Mouse (Mus musculus) CD8-positive naive resting alpha-beta T cell, adult 2 months (primary cell): ENCODE results near the gene Gm42906.

Experiments
- DNase-seq, 2 experiments: peaks; one replicate each; pipeline ENCODE4 v3.0.0; 2022; ENCODE audit warnings: low read depth in 2 of 2, low spot score in 2 of 2

Gm42906 gene

DNA sequence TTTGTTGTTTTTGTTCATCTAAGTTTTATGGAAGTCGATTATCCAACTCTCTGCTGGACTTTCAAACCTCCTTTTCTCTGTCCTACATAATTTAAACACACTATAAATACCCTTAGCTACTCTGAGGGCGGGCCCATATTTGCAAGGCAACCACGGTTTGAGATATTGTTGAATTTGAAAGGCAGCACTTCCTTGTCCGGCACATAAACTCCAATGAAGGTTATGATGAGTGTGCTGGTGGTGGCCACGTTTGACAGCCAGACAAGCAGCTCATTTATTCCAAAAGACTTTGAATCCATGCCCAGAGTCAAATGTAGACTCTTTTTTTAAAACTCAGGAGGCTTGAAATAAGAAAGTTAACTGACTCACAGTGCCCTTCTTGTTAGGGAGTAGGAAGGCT is 33.3 kb downstream of the Gm42906 start:
- DNase-seq = no peak

GRCm38 (mm10) chr5:151393821-151394662 is 33.9 kb downstream of the Gm42906 start:
- DNase-seq = no peak

- DNase-seq = no peak
Observed at GRCm38 (mm10) chr5:151389827-151390226, 38.1 kb downstream of the Gm42906 start.

DNA sequence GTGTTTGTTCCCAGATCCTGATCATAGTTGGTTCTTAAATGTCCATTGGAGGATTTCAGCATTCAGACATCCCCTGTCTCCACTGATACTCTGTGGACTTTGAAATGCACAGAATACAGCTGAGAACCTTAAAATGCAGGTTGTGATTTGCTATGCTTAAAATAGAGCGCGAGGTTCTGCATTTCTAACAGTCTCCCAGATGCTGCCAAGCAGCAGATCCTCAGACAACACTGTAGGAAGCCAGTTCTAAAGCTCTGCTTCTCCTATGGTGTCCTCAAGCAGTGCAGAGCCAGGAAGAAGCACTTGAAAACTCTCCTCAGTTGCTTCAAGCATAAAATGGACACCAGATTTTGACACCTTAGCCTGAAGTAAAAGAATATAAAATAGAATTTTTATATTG is 48.1 kb downstream of the Gm42906 start:
- DNase-seq = no peak

GRCm38 (mm10) chr5:151379210-151379609 is 48.8 kb downstream of the Gm42906 start:
- DNase-seq = no peak

DNA sequence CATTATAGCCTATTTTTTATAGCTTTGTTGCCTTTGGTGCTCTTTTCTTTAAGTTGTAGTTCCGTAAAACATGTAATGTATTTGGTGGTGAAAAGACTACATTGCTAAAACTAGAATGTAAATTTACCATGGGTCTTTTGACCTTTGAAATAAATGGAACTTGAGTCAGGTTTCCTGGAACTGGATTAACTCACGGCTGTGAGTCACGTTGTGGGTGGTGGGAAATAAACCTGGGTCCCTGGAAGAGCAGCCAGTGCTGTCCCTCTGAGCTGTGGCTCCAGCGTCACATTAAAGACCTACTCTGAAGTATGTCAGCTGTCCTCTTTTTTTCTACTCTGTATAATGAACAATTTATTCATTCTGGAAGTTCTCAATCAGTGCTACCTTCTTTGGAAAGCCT is 51.0 kb downstream of the Gm42906 start:
- no peak for DNase-seq

DNA sequence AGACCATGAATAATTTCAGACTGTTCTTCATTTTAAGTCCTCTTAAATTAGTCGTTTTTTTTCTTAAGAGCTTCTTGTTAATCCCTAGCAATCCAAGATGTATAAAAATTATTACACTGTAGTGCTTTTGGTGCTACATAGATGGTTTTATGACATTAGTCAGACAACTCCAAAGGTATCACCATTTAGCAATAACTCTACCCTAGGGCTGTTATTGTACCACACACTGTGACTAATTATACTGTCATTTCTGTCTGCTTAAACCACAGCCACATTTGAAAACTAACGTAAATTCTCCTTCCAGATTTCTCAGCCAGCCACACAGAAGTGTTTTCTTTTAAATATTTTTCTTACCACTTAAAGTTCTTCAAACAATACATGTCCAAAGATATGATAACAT is 53.1 kb downstream of the Gm42906 start:
- no peak for DNase-seq

GRCm38 (mm10) chr5:151371130-151371529 is 56.8 kb downstream of the Gm42906 start:
- no peak for DNase-seq

DNA sequence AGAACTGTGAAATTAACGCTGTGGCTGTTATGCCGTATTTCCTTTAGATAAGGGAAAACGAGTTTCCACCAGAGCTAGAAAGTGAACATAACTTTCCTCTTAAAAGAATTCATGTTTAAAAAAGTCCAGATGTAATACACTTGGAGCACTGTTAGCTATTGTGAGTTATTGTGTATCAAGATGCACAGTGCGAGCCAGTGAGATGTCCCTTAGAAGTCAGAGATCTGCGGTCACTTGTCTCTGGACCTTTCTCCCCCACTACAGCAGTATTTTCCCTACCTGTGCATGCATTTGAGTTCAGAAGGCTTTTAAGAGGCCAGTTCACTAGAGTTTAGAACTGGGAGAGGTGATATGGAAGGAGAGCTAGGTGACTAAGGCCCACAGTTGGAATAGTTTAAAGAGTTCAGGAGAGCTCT is 58.6 kb downstream of the Gm42906 start:
- no peak for DNase-seq

DNA sequence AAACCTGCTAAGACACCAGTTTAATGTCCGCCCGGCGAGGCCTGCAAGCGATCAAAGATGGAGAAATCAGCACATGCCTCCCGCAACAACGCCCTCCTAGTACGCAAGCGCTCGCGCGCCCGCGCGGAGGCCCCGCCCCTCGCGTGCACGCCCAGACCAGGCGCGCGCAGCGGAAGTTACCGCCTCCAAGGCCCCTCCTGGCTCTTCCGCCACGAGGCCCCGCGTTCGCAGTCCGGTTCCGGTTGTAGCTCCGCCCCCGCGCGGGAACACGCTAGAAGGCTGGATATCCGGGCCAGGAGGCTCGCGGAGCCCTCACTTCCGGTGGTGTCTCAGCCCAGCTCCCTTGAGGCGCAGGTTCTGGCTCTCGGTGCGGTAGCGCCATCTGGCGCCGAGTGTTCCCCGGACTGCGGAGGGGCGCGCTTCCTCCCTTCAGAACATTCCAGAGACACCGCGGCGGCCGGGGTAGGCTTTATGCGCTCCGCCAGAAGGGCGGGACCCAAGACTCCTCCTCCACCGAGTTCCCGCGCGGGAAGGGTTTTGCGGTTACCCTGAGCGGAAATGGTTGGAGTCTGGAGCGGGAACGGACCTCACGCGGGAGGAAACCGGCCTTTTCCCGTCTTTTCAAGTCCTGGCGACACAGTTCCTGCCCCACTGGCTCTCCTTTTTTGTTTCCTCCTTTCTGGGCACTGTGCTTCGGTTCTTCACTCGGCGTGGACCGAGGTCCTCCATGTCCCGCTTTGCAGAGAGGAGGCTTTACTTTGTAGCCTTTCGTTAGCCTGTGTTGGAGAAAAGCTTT is 59.4 kb downstream of the Gm42906 start:
- DNase-seq = peak; percentile 99

- no peak for DNase-seq
Observed at GRCm38 (mm10) chr5:151367881-151368394, 60.0 kb downstream of the Gm42906 start.

DNA sequence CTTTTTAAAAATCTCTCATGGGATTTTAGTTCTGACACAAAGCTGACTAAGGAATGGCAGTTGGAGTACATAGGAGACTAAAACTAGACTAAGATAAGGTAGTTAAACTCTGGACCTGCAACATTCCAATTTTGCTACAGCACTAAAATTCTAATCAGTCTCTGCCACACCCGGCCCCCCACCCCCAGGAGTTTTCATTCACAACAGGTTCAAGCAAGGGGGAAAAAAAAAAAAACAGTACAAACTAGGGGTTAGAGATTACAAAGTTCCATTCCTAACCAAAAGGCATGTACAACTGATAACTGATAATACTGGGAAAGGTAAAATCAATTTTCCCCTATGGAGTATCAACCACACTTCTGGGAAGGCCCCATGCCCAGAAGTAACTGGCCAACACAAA is 60.6 kb downstream of the Gm42906 start:
- no peak for DNase-seq

DNA sequence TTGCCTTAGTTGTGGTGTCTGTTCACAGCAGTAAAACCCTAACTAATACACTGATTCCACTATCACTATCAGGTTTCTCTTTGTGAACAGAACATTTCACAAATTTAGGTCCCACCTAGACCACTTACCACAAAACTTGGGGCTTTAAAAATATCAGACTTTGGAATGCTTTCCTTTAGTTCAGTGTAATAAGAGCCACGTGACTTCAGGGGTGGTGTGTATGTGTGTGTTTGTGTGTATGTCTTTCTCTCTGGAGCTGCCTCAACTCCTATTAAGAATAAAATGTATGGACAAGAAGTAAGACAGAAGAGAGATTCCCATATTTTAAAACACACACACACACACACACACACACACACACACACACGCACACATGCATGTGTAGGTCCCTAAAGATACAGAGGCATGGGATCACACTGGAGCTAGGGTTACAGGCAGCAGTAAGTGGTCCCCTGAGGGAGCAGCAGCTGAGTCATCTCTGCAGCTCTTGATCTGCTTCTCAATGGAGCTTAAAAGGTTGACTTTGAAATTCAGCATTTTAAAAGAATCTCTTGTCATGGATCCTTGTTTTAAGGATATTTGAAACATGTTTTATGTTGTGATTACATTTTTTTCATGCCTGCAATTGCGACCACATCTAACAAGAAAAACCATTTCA is 64.5 kb downstream of the Gm42906 start:
- DNase-seq = no peak

DNA sequence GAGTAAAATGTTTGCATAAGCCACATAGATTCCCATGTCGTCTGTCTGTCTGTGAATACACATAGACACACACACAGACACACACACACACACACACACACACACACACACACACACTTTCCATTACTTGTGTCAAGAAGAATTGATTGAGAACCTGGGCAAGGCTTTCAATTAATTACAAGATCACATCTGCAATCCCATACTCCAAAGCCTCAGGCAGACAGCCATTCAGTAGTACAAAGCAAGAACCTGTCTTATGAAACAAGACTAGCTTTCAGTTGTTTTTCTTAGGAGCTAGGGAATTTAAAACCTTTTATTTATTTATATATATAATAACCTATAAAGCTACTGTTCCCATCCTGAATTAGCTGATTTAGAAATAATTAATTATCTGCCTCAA is 78.3 kb downstream of the Gm42906 start:
- no peak for DNase-seq

DNA sequence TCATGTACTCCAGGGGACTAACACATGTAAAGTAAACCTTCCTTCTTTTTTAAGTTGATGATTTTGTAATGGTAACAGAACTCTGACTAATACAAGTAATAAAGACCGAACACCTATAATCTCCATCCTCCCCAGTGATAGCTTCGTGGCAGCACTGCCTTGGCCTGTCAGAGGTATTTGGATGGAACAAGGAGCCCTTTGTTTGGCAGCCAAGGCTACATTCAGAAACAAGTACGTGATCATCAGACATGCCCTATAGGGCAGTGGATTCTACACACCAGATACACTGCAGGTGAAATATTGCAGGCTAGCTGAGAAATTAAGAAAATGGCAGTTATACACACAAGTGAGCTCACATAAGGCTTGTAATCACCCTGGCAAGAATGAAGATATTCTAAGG is 79.5 kb downstream of the Gm42906 start:
- DNase-seq = no peak

DNA sequence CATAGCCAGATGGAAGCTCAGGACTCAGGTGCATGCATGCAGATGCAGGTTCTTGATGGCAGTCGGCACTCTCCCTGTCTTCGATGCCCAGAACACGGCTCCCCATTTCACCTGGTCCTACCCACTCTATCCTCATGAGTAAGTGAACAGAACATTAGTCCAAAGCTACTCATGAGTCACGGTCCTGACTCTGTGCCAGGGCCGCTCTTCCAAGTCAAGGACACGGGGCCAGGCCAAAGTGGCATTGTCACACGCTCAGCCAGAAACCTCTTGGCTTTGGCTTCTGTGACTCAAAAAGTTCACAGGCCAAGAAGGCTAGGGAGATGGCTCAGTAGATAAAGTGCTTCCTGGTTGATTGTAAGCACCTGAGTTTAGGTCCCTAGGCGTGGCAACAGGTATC is 81.3 kb downstream of the Gm42906 start:
- no peak for DNase-seq

GRCm38 (mm10) chr5:151344737-151345136 is 83.2 kb downstream of the Gm42906 start:
- DNase-seq = no peak

DNA sequence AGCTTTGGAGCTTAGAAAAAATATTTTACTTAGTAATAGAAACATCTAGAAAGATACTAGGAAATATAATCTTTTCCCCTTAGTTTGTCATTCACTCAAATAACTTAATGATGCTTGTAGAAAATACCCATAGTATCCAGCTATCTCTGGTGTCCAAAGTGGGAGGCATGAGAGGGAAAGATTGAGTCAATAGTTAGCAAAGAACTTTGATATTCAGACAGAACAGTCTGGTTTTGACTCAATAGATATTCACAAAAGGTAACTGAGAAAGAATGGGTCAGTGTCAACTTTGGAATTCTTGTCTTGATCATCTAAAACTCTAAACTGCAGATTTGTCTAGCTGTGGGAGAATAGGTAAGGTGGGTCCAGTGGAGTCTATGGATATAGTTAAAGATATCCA is 94.3 kb downstream of the Gm42906 start:
- DNase-seq = no peak

DNA sequence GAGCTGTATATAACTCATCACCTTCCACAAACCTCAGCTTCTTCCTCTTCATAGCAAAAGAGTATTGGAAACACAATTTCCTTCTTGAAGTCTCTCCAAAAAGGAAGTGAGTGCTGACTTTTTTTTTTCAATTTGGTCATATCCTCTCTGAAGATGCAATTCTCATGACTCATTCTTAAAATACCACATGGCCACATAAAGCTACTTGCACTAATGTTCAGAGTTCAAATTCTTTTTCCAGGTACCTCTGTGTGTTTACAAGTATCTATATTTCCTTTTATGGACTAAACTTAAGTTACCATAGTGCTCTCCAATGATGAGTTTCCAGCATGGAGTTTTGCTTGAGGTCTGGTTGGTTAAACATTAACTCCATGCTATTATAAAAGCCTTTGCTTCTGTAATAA is 94.8 kb downstream of the Gm42906 start:
- no peak for DNase-seq

DNA sequence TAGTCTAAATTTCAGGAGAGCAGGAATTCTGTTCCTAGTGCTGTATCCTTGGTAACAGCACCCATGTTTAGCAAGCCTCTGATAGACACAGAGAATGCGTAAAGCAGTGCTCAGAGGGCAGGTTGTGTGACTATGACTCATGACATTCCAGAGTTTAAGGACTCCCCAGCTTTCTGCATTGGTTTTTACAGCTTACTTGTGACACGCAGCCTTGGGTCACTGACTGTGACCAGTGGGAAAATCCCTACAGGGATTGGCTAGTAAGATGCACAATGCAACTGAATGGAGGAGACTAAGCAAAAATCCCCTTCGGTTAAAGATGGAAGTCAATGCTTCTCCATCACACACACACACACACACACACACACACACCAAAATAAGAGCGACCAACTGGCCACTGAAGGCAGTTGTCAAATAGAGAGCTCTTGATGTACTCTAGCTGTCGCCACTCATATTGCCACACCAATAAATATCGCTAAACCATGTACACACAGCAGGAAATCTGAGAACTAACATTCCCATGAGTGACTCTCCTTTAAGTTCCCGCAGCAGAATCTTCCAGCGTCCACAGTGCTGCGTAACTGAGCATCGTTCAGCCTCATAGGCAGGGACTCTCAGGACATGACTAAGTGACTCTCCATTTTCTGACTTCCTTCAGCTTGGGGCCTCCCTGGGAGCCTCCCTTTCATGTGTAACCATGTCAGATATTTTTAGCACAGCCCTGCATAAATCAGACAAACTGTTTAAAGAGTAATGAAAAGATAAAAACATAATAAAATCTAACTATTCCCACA is 112.0 kb downstream of the Gm42906 start:
- no peak for DNase-seq

DNA sequence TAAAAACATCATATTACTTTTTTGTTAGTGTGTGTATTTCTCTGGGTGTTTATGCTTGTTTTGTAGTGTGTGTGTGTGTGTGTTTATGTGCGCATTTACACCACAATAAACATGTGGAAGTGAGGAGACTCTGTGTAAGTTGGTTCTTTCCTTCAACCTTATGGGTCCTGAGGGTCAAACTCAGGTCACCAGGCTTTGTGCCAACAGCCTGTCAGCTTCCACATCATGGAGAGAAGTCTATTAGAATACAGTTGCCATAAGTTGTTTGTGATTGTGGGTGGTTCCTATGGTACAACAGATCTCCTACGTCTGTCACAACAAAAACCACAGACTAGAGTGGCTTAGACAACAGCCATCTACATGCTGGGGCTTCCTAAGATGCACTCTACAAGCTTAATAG is 127.7 kb downstream of the Gm42906 start:
- no peak for DNase-seq
